Mouse (Mus musculus): ENCODE results near the gene Tcf3. TPM values are rescaled to one million over a fixed set of nuclear protein-coding genes. Genes with fewer than 3 reads are reported as not detected.
A peak's percentile ranks its signal among the peaks of the same experiment; 100 is the strongest.

The Tcf3 gene
- polyA plus RNA-seq, 1 experiment from 2014 or later: 54.0 TPM

- no peak for ATAC-seq (ENCODE audit: insufficient number of reproducible peaks, insufficient read depth, low FRiP score, low read depth)
- Histone ChIP-seq H3K4me3 (ENCODE audit: control insufficient read depth in 1 of 2, insufficient read depth in 1 of 2, low read depth in 1 of 2, low read length in 2 of 2) (no peak overlapping the region), H3K9ac (ENCODE audit: low read length) (no peak overlapping the region), H3K27ac (replicated peaks in 1 of 2; ENCODE audit: control insufficient read depth in 1 of 2, insufficient read depth in 1 of 2, low read depth in 2 of 2, low read length in 2 of 2) (no peak overlapping the region), H3K36me3 (ENCODE audit: control insufficient read depth, insufficient read depth, low read length) (peaks cover 100% of the 10 kb centered on the region), H3K9me3 (ENCODE audit: control insufficient read depth, low read length) (peaks cover 4% of the 10 kb centered on the region; the same call in 1 of the 2 replicates), H3K4me2 (ENCODE audit: low read length) (no peak overlapping the region), H3K4me1 (ENCODE audit: control insufficient read depth in 2 of 2, insufficient read depth in 2 of 2, low read length in 2 of 2) (peaks cover 16 to 32% of the 10 kb centered on the region in 2 experiments), H3K27me3 (ENCODE audit: control insufficient read depth, insufficient read depth, low read length) (no peaks in the 10 kb centered on the region)
- 92% methylated on average over 10 of the region's 10 CpGs for WGBS
These were observed 12.7 kb downstream of the Tcf3 start for GRCm38 (mm10) chr10:80420729-80421128.

- 60% methylated on average over 8 of the region's 8 CpGs for WGBS
- Histone ChIP-seq H3K9me3 (ENCODE audit: control insufficient read depth, low read length) (no peaks in the 10 kb centered on the region), H3K4me3 (ENCODE audit: control insufficient read depth in 1 of 2, insufficient read depth in 1 of 2, low read depth in 1 of 2, low read length in 2 of 2) (no peak overlapping the region), H3K27me3 (ENCODE audit: control insufficient read depth, insufficient read depth, low read length) (no peaks in the 10 kb centered on the region), H3K27ac (replicated peaks in 1 of 2; ENCODE audit: control insufficient read depth in 1 of 2, insufficient read depth in 1 of 2, low read depth in 2 of 2, low read length in 2 of 2) (no peak overlapping the region), H3K36me3 (ENCODE audit: control insufficient read depth, insufficient read depth, low read length) (peaks cover 100% of the 10 kb centered on the region), H3K4me1 (ENCODE audit: control insufficient read depth in 2 of 2, insufficient read depth in 2 of 2, low read length in 2 of 2) (peaks cover 16 to 32% of the 10 kb centered on the region in 2 experiments), H3K9ac (ENCODE audit: low read length) (0 out of 2 replicates have a peak overlapping the region, but pooled peaks have one; percentile 16), H3K4me2 (ENCODE audit: low read length) (no peak overlapping the region)
- ATAC-seq (ENCODE audit: insufficient number of reproducible peaks, insufficient read depth, low FRiP score, low read depth): no peak
These were observed 14.0 kb downstream of the Tcf3 start for GRCm38 (mm10) chr10:80419419-80419818.

GRCm38 (mm10) chr10:80418311-80418710 is 15.1 kb downstream of the Tcf3 start:
- peaks cover 14 to 23% of the 10 kb centered on the region in 2 experiments for H3K4me1 ChIP-seq (ENCODE audit: control insufficient read depth in 2 of 2, insufficient read depth in 2 of 2, low read length in 2 of 2)
- peak overlapping the region; percentile 21; the same call in 1 of the 2 replicates for H3K9ac ChIP-seq (ENCODE audit: low read length)
- no peak overlapping the region for H3K27ac ChIP-seq (replicated peaks in 1 of 2; ENCODE audit: control insufficient read depth in 1 of 2, insufficient read depth in 1 of 2, low read depth in 2 of 2, low read length in 2 of 2)
- peaks cover 100% of the 10 kb centered on the region for H3K36me3 ChIP-seq (ENCODE audit: control insufficient read depth, insufficient read depth, low read length)
- no peak for ATAC-seq (ENCODE audit: insufficient number of reproducible peaks, insufficient read depth, low FRiP score, low read depth)
- no peaks in the 10 kb centered on the region for H3K27me3 ChIP-seq (ENCODE audit: control insufficient read depth, insufficient read depth, low read length)
- no peak overlapping the region for H3K4me2 ChIP-seq (ENCODE audit: low read length)
- 55% methylated on average over 3 of the region's 3 CpGs for WGBS
- no peak overlapping the region for H3K4me3 ChIP-seq (ENCODE audit: control insufficient read depth in 1 of 2, insufficient read depth in 1 of 2, low read depth in 1 of 2, low read length in 2 of 2)
- no peaks in the 10 kb centered on the region for H3K9me3 ChIP-seq (ENCODE audit: control insufficient read depth, low read length)

- no peak for ATAC-seq (ENCODE audit: insufficient number of reproducible peaks, insufficient read depth, low FRiP score, low read depth)
- Histone ChIP-seq H3K36me3 (ENCODE audit: control insufficient read depth, insufficient read depth, low read length) (peaks cover 100% of the 10 kb centered on the region), H3K27ac (replicated peaks in 1 of 2; ENCODE audit: control insufficient read depth in 1 of 2, insufficient read depth in 1 of 2, low read depth in 2 of 2, low read length in 2 of 2) (no peak overlapping the region), H3K4me1 (ENCODE audit: control insufficient read depth in 2 of 2, insufficient read depth in 2 of 2, low read length in 2 of 2) (peaks cover 14 to 21% of the 10 kb centered on the region in 2 experiments), H3K27me3 (ENCODE audit: control insufficient read depth, insufficient read depth, low read length) (no peaks in the 10 kb centered on the region), H3K9me3 (ENCODE audit: control insufficient read depth, low read length) (no peaks in the 10 kb centered on the region), H3K4me2 (ENCODE audit: low read length) (no peak overlapping the region), H3K9ac (ENCODE audit: low read length) (no peak overlapping the region), H3K4me3 (ENCODE audit: control insufficient read depth in 1 of 2, insufficient read depth in 1 of 2, low read depth in 1 of 2, low read length in 2 of 2) (no peak overlapping the region)
- 85% methylated on average over 1 of the region's 1 CpGs for WGBS
These were observed 15.6 kb downstream of the Tcf3 start for GRCm38 (mm10) chr10:80417841-80418240.

- no peaks in the 10 kb centered on the region for H3K9me3 ChIP-seq (ENCODE audit: control insufficient read depth, low read length)
- H3K9ac ChIP-seq (ENCODE audit: low read length): no peak overlapping the region
- peaks cover 14 to 21% of the 10 kb centered on the region in 2 experiments for H3K4me1 ChIP-seq (ENCODE audit: control insufficient read depth in 2 of 2, insufficient read depth in 2 of 2, low read length in 2 of 2)
- 92% methylated on average over 10 of the region's 10 CpGs for WGBS
- H3K4me3 ChIP-seq (ENCODE audit: control insufficient read depth in 1 of 2, insufficient read depth in 1 of 2, low read depth in 1 of 2, low read length in 2 of 2): no peak overlapping the region
- H3K4me2 ChIP-seq (ENCODE audit: low read length): no peak overlapping the region
- ATAC-seq (ENCODE audit: insufficient number of reproducible peaks, insufficient read depth, low FRiP score, low read depth): no peak
- H3K27ac ChIP-seq (replicated peaks in 1 of 2; ENCODE audit: control insufficient read depth in 1 of 2, insufficient read depth in 1 of 2, low read depth in 2 of 2, low read length in 2 of 2): no peak overlapping the region
- H3K36me3 ChIP-seq (ENCODE audit: control insufficient read depth, insufficient read depth, low read length): peaks cover 100% of the 10 kb centered on the region
- no peaks in the 10 kb centered on the region for H3K27me3 ChIP-seq (ENCODE audit: control insufficient read depth, insufficient read depth, low read length)
These were observed 16.1 kb downstream of the Tcf3 start for GRCm38 (mm10) chr10:80417371-80417770.

GRCm38 (mm10) chr10:80415566-80415965 is 17.9 kb downstream of the Tcf3 start:
- Histone ChIP-seq H3K4me2 (ENCODE audit: low read length) (no peak overlapping the region), H3K36me3 (ENCODE audit: control insufficient read depth, insufficient read depth, low read length) (peaks cover 100% of the 10 kb centered on the region), H3K9ac (ENCODE audit: low read length) (no peak overlapping the region), H3K27ac (replicated peaks in 1 of 2; ENCODE audit: control insufficient read depth in 1 of 2, insufficient read depth in 1 of 2, low read depth in 2 of 2, low read length in 2 of 2) (no peak overlapping the region), H3K27me3 (ENCODE audit: control insufficient read depth, insufficient read depth, low read length) (no peaks in the 10 kb centered on the region), H3K9me3 (ENCODE audit: control insufficient read depth, low read length) (no peaks in the 10 kb centered on the region), H3K4me3 (ENCODE audit: control insufficient read depth in 1 of 2, insufficient read depth in 1 of 2, low read depth in 1 of 2, low read length in 2 of 2) (no peak overlapping the region), H3K4me1 (ENCODE audit: control insufficient read depth in 2 of 2, insufficient read depth in 2 of 2, low read length in 2 of 2) (peaks cover 14 to 21% of the 10 kb centered on the region in 2 experiments)
- no peak for ATAC-seq (ENCODE audit: insufficient number of reproducible peaks, insufficient read depth, low FRiP score, low read depth)
- WGBS: 88% methylated on average over 7 of the region's 7 CpGs

- no peaks in the 10 kb centered on the region for H3K9me3 ChIP-seq (ENCODE audit: control insufficient read depth, low read length)
- H3K9ac ChIP-seq (ENCODE audit: low read length): no peak overlapping the region
- ATAC-seq (ENCODE audit: insufficient number of reproducible peaks, insufficient read depth, low FRiP score, low read depth): no peak
- 0 out of 4 replicates have a peak, but pooled peaks cover 0 to under 1% of the 10 kb centered on the region in 2 experiments for H3K4me1 ChIP-seq (ENCODE audit: control insufficient read depth in 2 of 2, insufficient read depth in 2 of 2, low read length in 2 of 2)
- H3K36me3 ChIP-seq (ENCODE audit: control insufficient read depth, insufficient read depth, low read length): peaks cover 94% of the 10 kb centered on the region
- no peaks in the 10 kb centered on the region for H3K27me3 ChIP-seq (ENCODE audit: control insufficient read depth, insufficient read depth, low read length)
- 83% methylated on average over 41 of the region's 44 CpGs for WGBS
- H3K27ac ChIP-seq (replicated peaks in 1 of 2; ENCODE audit: control insufficient read depth in 1 of 2, insufficient read depth in 1 of 2, low read depth in 2 of 2, low read length in 2 of 2): peak overlapping the region in 1 of 2 experiments; percentile 37; a peak in 1 of 4 replicates
- H3K4me2 ChIP-seq (ENCODE audit: low read length): no peak overlapping the region
- no peak overlapping the region for H3K4me3 ChIP-seq (ENCODE audit: control insufficient read depth in 1 of 2, insufficient read depth in 1 of 2, low read depth in 1 of 2, low read length in 2 of 2)
These were observed 20.5 kb downstream of the Tcf3 start for GRCm38 (mm10) chr10:80412656-80413541.
